Mouse (Mus musculus) CH12.LX (cell line): ENCODE data around the gene Tpra1.

ENCODE experiments used
- CHD2 ChIP-seq: IDR thresholded peaks from 2 replicates; pipeline ENCODE4 v1.6.1; 2011; ENCODE audit warnings: low read length, improper control_type of control experiment
- CTCF ChIP-seq, 2 experiments: IDR thresholded peaks in 1 of 2; conservative IDR thresholded peaks in 1 of 2; 2 replicates each; pipeline ENCODE4 v1.5.1; 2011 to 2012; ENCODE audit warnings: low read depth in 2 of 2, low read length in 2 of 2, improper control_type of control experiment in 1 of 2, inconsistent platforms in 1 of 2, mild to moderate bottlenecking in 1 of 2, moderate library complexity in 1 of 2
- EP300 ChIP-seq: IDR thresholded peaks from 2 replicates; pipeline ENCODE4 v1.6.1; 2011; ENCODE audit warnings: low read length, improper control_type of control experiment
- HCFC1 ChIP-seq: IDR thresholded peaks from 2 replicates; pipeline ENCODE4 v1.6.1; 2012; ENCODE audit warnings: low read depth, mild to moderate bottlenecking, inconsistent platforms, low read length, improper control_type of control experiment
- JUN ChIP-seq: IDR thresholded peaks from 2 replicates; pipeline ENCODE4 v1.6.1; 2011; ENCODE audit warnings: low read depth, mild to moderate bottlenecking, low read length, improper control_type of control experiment, moderate library complexity; ENCODE audit not compliant: insufficient read depth
- MAFK ChIP-seq: IDR thresholded peaks from 2 replicates; pipeline ENCODE4 v1.6.1; 2011; ENCODE audit warnings: low read length, improper control_type of control experiment; ENCODE audit not compliant: insufficient replicate concordance
- MEF2A ChIP-seq: IDR thresholded peaks from 2 replicates; pipeline ENCODE4 v1.6.1; 2014; ENCODE audit warnings: low read depth, mild to moderate bottlenecking, inconsistent platforms, low read length, improper control_type of control experiment, borderline replicate concordance
- POLR2A ChIP-seq: IDR thresholded peaks from 2 replicates; pipeline ENCODE4 v1.6.1; 2011; ENCODE audit warnings: low read depth, mild to moderate bottlenecking, improper control_type of control experiment, low read length
- UBTF ChIP-seq: IDR thresholded peaks from 2 replicates; pipeline ENCODE4 v1.6.1; 2012; ENCODE audit warnings: low read depth, mild to moderate bottlenecking, inconsistent platforms, low read length, improper control_type of control experiment, moderate library complexity
- USF2 ChIP-seq: conservative IDR thresholded peaks from 2 replicates; pipeline ENCODE4 v1.6.1; 2011; ENCODE audit warnings: low read depth, low read length, improper control_type of control experiment
- ZNF384 ChIP-seq: IDR thresholded peaks from 2 replicates; pipeline ENCODE4 v1.6.1; 2012; ENCODE audit warnings: low read depth, low read length, improper control_type of control experiment, inconsistent platforms

- TF ChIP-seq CTCF (conservative IDR thresholded peaks at IDR 0.05 in 1 of 2, IDR thresholded peaks at IDR 0.05 in 1 of 2; ENCODE audit: low read depth in 2 of 2, low read length in 2 of 2) (no peak), CHD2 (no peak), EP300 (no peak), MAFK (no peak), MEF2A (no peak), HCFC1 (no peak), POLR2A (no peak), ZNF384 (no peak), JUN (no peak), USF2 (no peak), UBTF (no peak)
Observed at GRCm38 (mm10) chr6:88925640-88926205, 23.7 kb downstream of the Tpra1 start.
